Mouse (Mus musculus): ENCODE results near the gene Tnrc6c. TPM values are rescaled to one million over a fixed set of nuclear protein-coding genes. Genes with fewer than 3 reads are reported as not detected.
A peak's percentile ranks its signal among the peaks of the same experiment; 100 is the strongest.

The Tnrc6c gene
- total RNA-seq, 2 experiments from 2014 or later, result 32.2 to 33.9 TPM

DNA sequence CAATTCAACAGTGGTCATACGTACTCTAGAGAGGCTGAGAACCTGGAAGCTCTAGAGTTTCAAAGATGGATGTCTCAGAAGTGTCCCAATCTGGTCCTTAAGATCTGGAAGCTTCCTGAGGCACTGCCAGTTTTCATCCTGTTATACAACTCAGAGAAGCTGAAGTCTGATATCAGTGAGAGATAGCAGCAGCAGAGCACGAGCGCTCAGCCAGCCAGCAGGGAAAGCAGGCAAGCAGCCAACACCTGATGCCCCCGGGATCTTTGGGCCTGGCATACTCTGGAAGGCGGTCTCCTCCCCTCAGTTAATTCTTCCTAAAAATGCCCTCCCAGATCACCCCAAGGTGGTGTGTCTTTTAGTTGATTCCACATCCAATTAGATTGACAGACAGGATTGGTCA, 13.7 kb downstream of the Tnrc6c start:
- intact Hi-C loops (cut with DNase I), result no loop called here
- DNase-seq, result no peak

DNA sequence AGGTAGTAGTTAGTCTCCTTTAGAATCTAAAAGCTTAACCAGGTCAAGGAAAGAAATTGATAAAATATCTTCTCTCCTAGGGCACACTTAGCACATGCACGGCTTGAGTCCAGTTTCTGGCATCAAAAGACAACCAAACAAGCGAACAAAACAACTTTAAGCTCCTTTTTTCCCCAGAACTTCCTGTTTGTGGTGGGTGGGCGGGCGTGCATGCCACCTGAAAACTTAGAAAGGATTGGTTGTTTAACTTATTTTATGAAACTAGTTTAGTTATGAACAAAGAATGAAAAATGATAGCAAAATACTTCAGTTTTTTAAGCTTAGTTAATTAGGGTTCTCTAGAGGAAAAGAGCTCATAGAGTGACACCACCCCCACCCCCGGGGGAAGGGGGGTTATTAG, 17.5 kb downstream of the Tnrc6c start:
- no peak for DNase-seq
- intact Hi-C loops (cut with DNase I), result no loop called here

GRCm38 (mm10) chr11:117674531-117674930, 20.4 kb downstream of the Tnrc6c start:
- intact Hi-C loops (cut with DNase I), result no loop called here
- DNase-seq, result no peak

DNA sequence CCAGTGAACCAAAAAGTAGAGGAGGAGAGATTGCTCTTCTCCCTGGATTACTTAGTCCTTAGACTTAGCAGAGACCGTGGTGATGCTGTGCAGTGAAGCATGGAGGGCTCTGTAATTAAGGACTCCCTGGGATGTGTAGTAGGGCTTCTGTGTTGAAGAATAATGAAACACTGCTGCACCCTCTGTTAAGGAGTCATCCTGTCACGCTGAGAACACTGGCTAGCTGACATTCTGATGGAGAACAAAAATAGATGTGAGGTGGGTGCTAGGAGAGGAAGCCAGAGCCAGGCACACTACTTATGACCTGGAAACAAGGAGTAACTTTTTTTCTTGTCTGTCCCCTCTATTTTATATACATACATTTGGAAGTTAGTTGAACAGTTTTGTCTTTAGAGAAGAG, 22.6 kb downstream of the Tnrc6c start:
- intact Hi-C loops (cut with DNase I), result no loop called here
- DNase-seq, result no peak

GRCm38 (mm10) chr11:117677111-117677510, 23.0 kb downstream of the Tnrc6c start:
- DNase-seq, result no peak
- intact Hi-C loops (cut with DNase I), result no loop called here

DNA sequence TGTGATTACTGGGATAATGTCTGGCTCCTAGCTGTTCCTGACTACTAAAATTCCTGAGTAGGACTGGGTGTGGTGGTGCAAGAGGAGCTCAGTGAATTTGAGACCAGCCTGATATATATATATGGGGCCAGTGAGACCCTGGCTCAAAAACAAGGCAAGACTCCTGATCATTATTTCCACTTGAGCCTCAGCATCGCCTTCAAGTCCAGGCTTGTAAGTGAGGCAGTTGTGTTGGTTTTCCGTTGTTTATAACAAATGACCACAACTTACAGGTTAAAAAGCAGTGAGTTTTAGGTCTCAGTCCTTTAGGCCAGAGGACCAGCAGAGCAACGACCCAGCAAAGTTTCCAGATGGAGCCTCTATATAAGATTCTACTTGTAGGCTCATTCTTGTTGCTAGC, 23.5 kb downstream of the Tnrc6c start:
- DNase-seq, result no peak
- intact Hi-C loops (cut with DNase I), result no loop called here

- no peak for DNase-seq
- intact Hi-C loops (cut with DNase I), result no loop called here
These were observed 24.1 kb downstream of the Tnrc6c start for GRCm38 (mm10) chr11:117678155-117678554.

- DNase-seq, result no peak
- intact Hi-C loops (cut with DNase I), result no loop called here
These were observed 24.7 kb downstream of the Tnrc6c start for GRCm38 (mm10) chr11:117678740-117679139.

DNA sequence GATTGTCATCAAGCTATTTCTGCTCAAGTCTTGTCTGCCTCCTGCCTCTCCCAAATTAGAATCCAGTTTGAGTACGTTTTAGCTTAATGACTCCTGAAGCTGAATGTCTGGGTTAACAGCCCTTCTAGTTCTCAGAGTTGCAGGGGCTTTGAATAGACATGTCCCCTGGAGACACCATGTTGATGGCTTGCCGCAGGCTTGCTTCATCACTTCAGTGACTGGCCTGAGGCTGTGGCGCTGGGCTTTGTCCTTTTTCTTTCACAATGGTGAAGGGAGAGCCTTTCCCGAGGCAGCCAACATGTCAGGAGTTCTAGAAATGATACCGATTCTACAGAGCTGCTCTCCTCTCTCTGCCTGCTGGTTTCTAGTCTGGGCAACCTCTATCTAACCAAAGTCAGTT, 30.6 kb downstream of the Tnrc6c start:
- intact Hi-C loops (cut with DNase I), result no loop called here
- DNase-seq, result no peak

- DNase-seq, result no peak
- intact Hi-C loops (cut with DNase I), result no loop called here
These were observed 31.4 kb downstream of the Tnrc6c start for GRCm38 (mm10) chr11:117685461-117685860.

DNA sequence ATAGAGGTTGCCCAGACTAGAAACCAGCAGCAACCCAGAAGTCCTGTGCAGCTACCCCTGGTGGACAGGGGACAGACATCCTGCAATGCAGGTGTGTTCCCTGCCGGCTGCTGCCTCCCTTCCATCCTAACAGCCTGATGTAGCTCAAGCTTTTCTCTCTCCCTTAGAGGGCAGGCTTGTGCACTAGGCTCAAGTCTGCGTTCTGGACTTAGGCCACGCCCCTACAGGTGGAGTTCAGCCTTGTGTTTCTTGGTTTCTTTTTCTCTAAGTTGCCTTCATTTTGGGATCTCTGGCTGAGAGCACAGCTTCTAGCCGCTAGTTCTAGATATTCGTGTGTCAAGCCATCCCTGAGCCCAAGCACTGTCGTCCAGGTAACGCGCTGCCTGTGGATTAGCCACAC, 31.9 kb downstream of the Tnrc6c start:
- intact Hi-C loops (cut with DNase I), result no loop called here
- no peak for DNase-seq

DNA sequence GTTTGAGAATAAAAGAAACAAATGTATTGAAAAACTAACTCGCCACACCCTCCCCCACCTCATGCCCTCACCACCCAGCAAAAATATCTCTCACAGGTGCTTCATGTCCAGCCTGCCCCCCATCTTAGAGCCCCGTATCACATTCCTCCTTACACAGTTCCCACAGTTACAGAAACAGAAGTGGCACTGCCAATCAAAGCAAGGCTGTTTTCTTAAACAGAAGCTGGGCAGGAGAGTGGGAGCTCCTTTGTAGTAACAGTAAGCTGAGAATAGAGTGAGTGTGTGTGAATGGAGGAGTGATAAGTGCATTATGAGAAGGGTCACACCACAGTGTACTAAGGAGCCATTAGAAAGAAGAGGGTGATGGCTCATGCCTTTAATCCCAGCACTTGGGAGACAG, 34.5 kb downstream of the Tnrc6c start:
- DNase-seq, result no peak
- intact Hi-C loops (cut with DNase I), result no loop called here

DNA sequence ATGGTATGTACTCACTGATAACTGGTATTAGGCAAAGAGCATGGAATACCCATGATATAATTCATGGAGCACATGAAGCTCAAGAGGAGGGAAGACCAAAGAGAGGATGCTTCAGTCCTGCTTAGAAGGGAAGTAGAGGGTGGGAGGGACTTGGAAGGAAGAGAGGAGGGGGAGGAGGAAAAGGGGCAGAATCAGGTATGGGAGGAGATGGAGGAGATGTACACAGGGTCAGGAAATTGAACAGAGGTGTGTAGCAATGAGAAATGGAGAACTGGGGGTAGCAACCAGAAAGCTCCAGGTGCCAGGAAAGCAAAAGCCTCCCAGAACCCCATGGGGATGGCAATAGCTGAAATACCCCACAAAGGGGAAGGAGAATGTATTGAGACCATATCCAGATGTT, 37.2 kb downstream of the Tnrc6c start:
- DNase-seq, result no peak

DNA sequence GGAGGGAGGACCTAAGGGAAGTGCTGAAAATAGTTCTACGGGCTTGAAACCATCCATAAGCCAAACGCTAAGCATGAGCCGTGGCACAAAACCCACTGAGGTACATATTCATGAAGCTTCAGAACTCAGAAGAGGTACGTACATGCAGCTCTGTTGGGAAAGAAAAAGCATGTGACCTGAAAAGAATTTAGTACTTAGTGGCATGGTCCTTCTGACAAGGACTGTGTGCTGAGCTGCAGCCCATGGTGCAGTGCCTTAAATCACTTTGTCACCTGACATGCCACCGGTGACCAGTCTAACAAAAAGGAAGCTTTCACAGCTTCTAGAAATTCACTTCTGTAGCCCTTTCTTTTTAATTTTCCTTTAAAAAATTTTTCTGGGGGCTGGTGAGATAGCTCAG, 40.0 kb downstream of the Tnrc6c start:
- intact Hi-C loops (cut with DNase I), result no loop called here

More for the DNA sequence above, 37.2 kb downstream of the Tnrc6c start:
- intact Hi-C loops (cut with DNase I), result no loop called here

GRCm38 (mm10) chr11:117696585-117696984, 42.5 kb downstream of the Tnrc6c start:
- intact Hi-C loops (cut with DNase I), result no loop called here
- DNase-seq, result no peak

More for the DNA sequence above, 40.0 kb downstream of the Tnrc6c start:
- DNase-seq, result no peak

- DNase-seq, result no peak
- intact Hi-C loops (cut with DNase I), result no loop called here
These were observed 46.8 kb downstream of the Tnrc6c start for GRCm38 (mm10) chr11:117700871-117701270.

DNA sequence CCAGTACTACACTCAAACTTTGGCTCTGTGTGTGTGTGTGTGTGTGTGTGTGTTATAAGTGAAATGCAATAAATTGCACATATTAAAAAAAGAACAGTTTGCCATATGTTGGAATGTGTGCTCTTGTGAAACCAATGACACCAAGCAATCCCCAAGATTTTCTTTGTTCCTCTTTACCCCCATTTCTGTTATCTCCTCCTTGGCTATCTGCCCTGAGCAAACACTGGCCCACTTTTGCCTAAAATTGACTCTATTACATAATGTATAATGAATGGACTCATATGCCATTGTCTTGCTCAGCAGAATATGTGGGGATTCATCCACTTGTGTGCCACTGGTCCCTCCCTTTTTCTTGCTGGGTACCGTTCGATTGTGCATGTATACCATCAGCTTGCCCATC, 52.2 kb downstream of the Tnrc6c start:
- no peak for DNase-seq
- intact Hi-C loops (cut with DNase I), result no loop called here

DNA sequence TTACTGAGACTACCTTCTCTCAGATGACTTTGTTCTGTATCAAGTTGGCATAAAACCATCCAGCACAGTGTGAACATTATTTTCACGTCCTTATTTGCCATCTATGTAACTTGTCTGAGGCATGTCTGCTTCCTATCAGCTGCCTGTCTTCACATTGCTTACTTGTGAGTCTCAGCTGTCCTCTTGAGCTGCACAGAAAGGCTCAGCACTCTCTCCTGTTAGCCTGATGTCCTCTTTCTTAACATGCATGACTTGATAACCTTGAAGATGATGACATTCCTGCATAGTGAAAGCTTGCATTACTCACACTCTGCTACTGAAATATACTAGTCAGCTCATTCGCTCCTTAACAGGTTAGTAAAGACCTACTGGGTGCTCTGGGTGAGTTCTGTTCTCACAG, 53.1 kb downstream of the Tnrc6c start:
- intact Hi-C loops (cut with DNase I), result no loop called here

DNA sequence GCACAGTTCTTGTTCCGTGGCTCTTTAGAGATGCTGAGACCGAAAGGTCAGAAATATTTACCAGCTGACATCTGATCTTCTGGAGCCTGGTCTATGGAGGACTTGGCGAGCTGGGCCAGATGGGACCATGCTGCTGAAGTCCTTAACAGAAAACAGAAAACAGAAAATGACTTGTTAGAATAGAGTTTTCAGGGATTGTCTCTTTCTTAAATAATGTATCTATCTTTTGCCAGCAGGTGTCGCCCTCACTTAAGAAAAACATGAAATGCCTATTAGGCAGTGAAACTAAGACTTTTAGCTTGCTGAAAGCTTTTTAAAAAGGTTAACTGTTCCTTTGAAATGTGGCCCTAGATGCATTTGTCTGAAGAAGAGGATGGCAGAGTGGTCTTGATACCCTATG, 55.2 kb downstream of the Tnrc6c start:
- intact Hi-C loops (cut with DNase I), result loop anchor here (1.0 to 2.0 kb wide), 2 partner anchors 77 to 115 kb away; no protein-coding TSS in a partner anchor
- peak; percentile 64 to 82 for DNase-seq

More for the DNA sequence above, 53.1 kb downstream of the Tnrc6c start:
- DNase-seq, result no peak

DNA sequence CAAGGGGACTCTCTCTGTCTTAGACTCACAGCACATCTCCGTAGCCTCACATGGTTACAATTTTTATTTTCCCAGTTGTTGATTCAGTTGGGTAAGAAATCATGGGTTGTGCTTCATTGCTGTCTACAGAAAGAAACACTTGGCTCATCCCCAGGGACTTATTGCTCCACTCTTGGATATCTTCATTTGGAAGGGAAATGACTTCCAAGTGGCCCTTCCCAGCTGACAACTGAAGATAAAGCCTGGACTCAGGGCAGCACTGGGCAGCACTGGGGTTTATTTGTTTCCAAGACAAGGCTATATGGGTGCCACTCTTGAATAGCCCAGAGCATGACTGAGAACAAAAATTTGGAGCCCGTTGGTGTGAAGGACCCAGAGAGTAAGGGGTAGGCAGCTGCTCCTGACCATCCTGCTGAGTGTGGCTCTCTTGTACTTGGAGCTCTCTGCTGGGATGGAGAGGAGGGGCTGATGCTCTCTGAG, 56.8 kb downstream of the Tnrc6c start:
- intact Hi-C loops (cut with DNase I), result loop anchor here (5.0 kb wide), 1 partner anchor 61 kb away; no protein-coding TSS in a partner anchor
- peak; percentile 54 to 68 for DNase-seq

DNA sequence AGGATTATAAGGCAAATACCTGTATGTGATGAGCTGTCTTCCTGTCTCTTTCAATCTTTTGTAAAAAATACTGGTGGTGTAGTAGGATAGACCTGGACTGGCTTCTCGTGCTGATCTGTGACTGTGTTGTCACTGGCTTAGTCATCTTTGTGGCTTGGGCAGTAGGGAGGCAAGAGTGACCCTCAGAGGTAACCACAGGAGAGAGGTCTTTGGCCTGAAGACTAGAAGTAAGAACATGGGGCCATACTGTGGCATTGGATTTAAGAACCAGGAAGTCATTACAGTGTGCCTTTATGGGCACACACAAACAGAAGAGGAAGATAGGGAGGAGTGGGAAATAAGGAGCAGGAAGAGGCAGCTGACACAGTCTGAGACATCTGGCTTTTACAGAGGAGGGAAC, 58.0 kb downstream of the Tnrc6c start:
- intact Hi-C loops (cut with DNase I), result loop anchor here (5.0 kb wide), 1 partner anchor 60 kb away; no protein-coding TSS in a partner anchor
- DNase-seq, result no peak

- no peak for DNase-seq
- intact Hi-C loops (cut with DNase I), result loop anchor here (5.0 kb wide), 1 partner anchor 59 kb away; no protein-coding TSS in a partner anchor
These were observed 59.3 kb downstream of the Tnrc6c start for GRCm38 (mm10) chr11:117713375-117713774.

GRCm38 (mm10) chr11:117718838-117719237, 64.7 kb downstream of the Tnrc6c start:
- intact Hi-C loops (cut with DNase I), result no loop called here
- no peak for DNase-seq

All from heart, postnatal 10 days (tissue).